In the genomic region with DNA sequence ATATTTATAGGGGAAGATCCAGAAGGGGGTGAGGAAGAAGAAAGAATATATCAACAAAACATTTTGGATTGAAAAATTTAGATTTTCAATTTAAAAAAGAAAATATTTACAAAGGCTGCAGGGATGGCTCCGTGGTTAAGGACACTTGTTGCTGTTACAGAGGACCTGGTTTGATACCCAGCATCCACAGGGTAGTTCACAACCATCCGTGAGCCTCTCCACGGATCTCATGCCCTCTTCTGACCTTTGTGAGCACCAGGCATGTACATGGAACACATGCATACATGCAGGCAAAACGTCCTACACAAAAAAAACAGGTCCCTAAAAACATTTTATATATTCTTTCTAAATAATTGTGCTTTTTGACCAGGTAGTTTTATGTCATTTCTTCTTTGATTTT, we compare ENCODE assay signal across 4 mouse cellular contexts.
"Had no signal": no experiment of that assay in that cellular context is flagged by ENCODE, and none has a peak within 500 bp of the region (broad histone marks: within the 10 kb centered on the region; RNA-seq: fewer than 3 reads in every experiment).

No protein-coding gene starts in this region.

- H3K4me3 ChIP-seq: limb, embryonic 12.5 days; liver, embryonic 13.5 days had no signal

- H3K27me3 ChIP-seq: limb, embryonic 12.5 days; liver, embryonic 13.5 days had no signal

- H3K9ac ChIP-seq: limb, embryonic 12.5 days; liver, embryonic 13.5 days; liver, postnatal 0 days had no signal

- H3K4me2 ChIP-seq: limb, embryonic 12.5 days; liver, embryonic 13.5 days had no signal

- H3K9me3 ChIP-seq: limb, embryonic 12.5 days; liver, embryonic 13.5 days had no signal

- H3K27ac ChIP-seq: kidney, postnatal 0 days; limb, embryonic 12.5 days; liver, embryonic 13.5 days had no signal

- H3K4me1 ChIP-seq: limb, embryonic 12.5 days; liver, embryonic 13.5 days had no signal
